Mouse (Mus musculus): ENCODE measurements at regions not wholly inside any gene's neighbourhood (a gene's known extent, or its start where the extent isn't known, plus 50 kb on each side); places are given as distances from the start of the nearest gene placed in this dataset.

- TF ChIP-seq CTCF (IDR thresholded peaks at IDR 0.05; ENCODE audit: extremely low read depth, insufficient read depth, insufficient read length, insufficient replicate concordance) (no peak), POLR2A (IDR thresholded peaks at IDR 0.05; ENCODE audit: low read depth, low read length) (no peak)
These were observed 302.5 kb upstream of the Gm15217 start for GRCm38 (mm10) chr14:46076738-46077137.
